Mouse (Mus musculus): ENCODE data around the gene Gse1. TPM values are rescaled to one million over a fixed set of nuclear protein-coding genes. Genes with fewer than 3 reads are reported as not detected.

Gse1 gene
- polyA plus RNA-seq, 1 experiment, result 14.7 TPM

- TF ChIP-seq E2F4 (IDR thresholded peaks at IDR 0.05; ENCODE audit: insufficient read depth) (no peak), USF1 (IDR thresholded peaks at IDR 0.05; ENCODE audit: low read depth) (no peak), CEBPB (IDR thresholded peaks at IDR 0.05; ENCODE audit: insufficient read depth, poor library complexity, severe bottlenecking) (no peak)
Measured at GRCm38 (mm10) chr8:120376847-120377802, 148.9 kb downstream of the Gse1 start.

GRCm38 (mm10) chr8:120377803-120378189, 149.5 kb downstream of the Gse1 start:
- Histone ChIP-seq H3K4me2 (ENCODE audit: low read depth) (peak overlapping the region; percentile 4), H3K27me3 (ENCODE audit: control insufficient read depth, insufficient read depth, insufficient read length) (no peaks in the 10 kb centered on the region), H3ac (ENCODE audit: control insufficient read depth, insufficient read length) (no peak overlapping the region), H3K4me3 (no peak overlapping the region), H3K36me3 (ENCODE audit: control insufficient read depth, insufficient read depth) (no peaks in the 10 kb centered on the region), H3K79me2 (ENCODE audit: control insufficient read depth, insufficient read depth) (no peaks in the 10 kb centered on the region)
- TF ChIP-seq MYOG (IDR thresholded peaks at IDR 0.05; ENCODE audit: control insufficient read depth in 1 of 3, insufficient read depth in 1 of 3, insufficient read length in 2 of 3, low read depth in 2 of 3) (no peak), MAX (IDR thresholded peaks at IDR 0.05; ENCODE audit: low read depth) (no peak), MYOD1 (IDR thresholded peaks at IDR 0.05; ENCODE audit: control insufficient read depth in 1 of 3, insufficient read length in 2 of 3, low read depth in 2 of 3) (no peak), CEBPB (IDR thresholded peaks at IDR 0.05; ENCODE audit: insufficient read depth, poor library complexity, severe bottlenecking) (no peak), USF1 (IDR thresholded peaks at IDR 0.05; ENCODE audit: low read depth) (no peak), TCF12 (IDR thresholded peaks at IDR 0.05; ENCODE audit: insufficient read depth, poor library complexity, severe bottlenecking) (no peak), POLR2A (IDR thresholded peaks at IDR 0.05; ENCODE audit: insufficient read length, low read depth) (no peak), REST (IDR thresholded peaks at IDR 0.05; ENCODE audit: insufficient read depth, insufficient read length) (no peak), TCF3 (IDR thresholded peaks at IDR 0.05; ENCODE audit: insufficient read length, low read depth) (no peak), POLR2AphosphoS2 (IDR thresholded peaks at IDR 0.05; ENCODE audit: insufficient read length, low read depth) (no peak), SRF (IDR thresholded peaks at IDR 0.05; ENCODE audit: control insufficient read depth, insufficient read length, low read depth) (no peak), E2F4 (IDR thresholded peaks at IDR 0.05; ENCODE audit: insufficient read depth) (no peak)

More at GRCm38 (mm10) chr8:120376847-120377802, 148.9 kb downstream of the Gse1 start:
- peak overlapping the region; percentile 4 for H3K4me2 ChIP-seq (ENCODE audit: low read depth)
- H3K27me3 ChIP-seq (ENCODE audit: control insufficient read depth, insufficient read depth, insufficient read length), result no peaks in the 10 kb centered on the region
- H3K4me3 ChIP-seq, result no peak overlapping the region
- H3K36me3 ChIP-seq (ENCODE audit: control insufficient read depth, insufficient read depth), result no peaks in the 10 kb centered on the region
- no peak overlapping the region for H3ac ChIP-seq (ENCODE audit: control insufficient read depth, insufficient read length)
- H3K79me2 ChIP-seq (ENCODE audit: control insufficient read depth, insufficient read depth), result no peaks in the 10 kb centered on the region

GRCm38 (mm10) chr8:120378306-120378705, 150.1 kb downstream of the Gse1 start:
- Histone ChIP-seq H3K79me2 (ENCODE audit: control insufficient read depth, insufficient read depth) (no peaks in the 10 kb centered on the region), H3K4me2 (ENCODE audit: low read depth) (no peak overlapping the region), H3ac (ENCODE audit: control insufficient read depth, insufficient read length) (no peak overlapping the region), H3K4me3 (no peak overlapping the region), H3K27me3 (ENCODE audit: control insufficient read depth, insufficient read depth, insufficient read length) (no peaks in the 10 kb centered on the region), H3K36me3 (ENCODE audit: control insufficient read depth, insufficient read depth) (no peaks in the 10 kb centered on the region)
- TF ChIP-seq TCF3 (IDR thresholded peaks at IDR 0.05; ENCODE audit: insufficient read length, low read depth) (no peak), MAX (IDR thresholded peaks at IDR 0.05; ENCODE audit: low read depth) (no peak), TCF12 (IDR thresholded peaks at IDR 0.05; ENCODE audit: insufficient read depth, poor library complexity, severe bottlenecking) (no peak), REST (IDR thresholded peaks at IDR 0.05; ENCODE audit: insufficient read depth, insufficient read length) (no peak), CEBPB (IDR thresholded peaks at IDR 0.05; ENCODE audit: insufficient read depth, poor library complexity, severe bottlenecking) (no peak), USF1 (IDR thresholded peaks at IDR 0.05; ENCODE audit: low read depth) (no peak), POLR2A (IDR thresholded peaks at IDR 0.05; ENCODE audit: insufficient read length, low read depth) (no peak), E2F4 (IDR thresholded peaks at IDR 0.05; ENCODE audit: insufficient read depth) (no peak)

GRCm38 (mm10) chr8:120379015-120379414, 150.8 kb downstream of the Gse1 start:
- Histone ChIP-seq H3K4me3 (no peak overlapping the region), H3ac (ENCODE audit: control insufficient read depth, insufficient read length) (no peak overlapping the region), H3K4me2 (ENCODE audit: low read depth) (no peak overlapping the region), H3K27me3 (ENCODE audit: control insufficient read depth, insufficient read depth, insufficient read length) (no peaks in the 10 kb centered on the region), H3K36me3 (ENCODE audit: control insufficient read depth, insufficient read depth) (no peaks in the 10 kb centered on the region), H3K79me2 (ENCODE audit: control insufficient read depth, insufficient read depth) (no peaks in the 10 kb centered on the region)
- TF ChIP-seq MYOG (IDR thresholded peaks at IDR 0.05; ENCODE audit: control insufficient read depth in 1 of 3, insufficient read depth in 1 of 3, insufficient read length in 2 of 3, low read depth in 2 of 3), result no peak
- no peak for TF ChIP-seq TCF12 (IDR thresholded peaks at IDR 0.05; ENCODE audit: insufficient read depth, poor library complexity, severe bottlenecking)
- no peak for TF ChIP-seq POLR2A (IDR thresholded peaks at IDR 0.05; ENCODE audit: insufficient read length, low read depth)
- no peak for TF ChIP-seq TCF3 (IDR thresholded peaks at IDR 0.05; ENCODE audit: insufficient read length, low read depth)
- TF ChIP-seq REST (IDR thresholded peaks at IDR 0.05; ENCODE audit: insufficient read depth, insufficient read length), result no peak
- TF ChIP-seq E2F4 (IDR thresholded peaks at IDR 0.05; ENCODE audit: insufficient read depth), result no peak
- TF ChIP-seq SRF (IDR thresholded peaks at IDR 0.05; ENCODE audit: control insufficient read depth, insufficient read length, low read depth), result no peak
- no peak for TF ChIP-seq POLR2AphosphoS2 (IDR thresholded peaks at IDR 0.05; ENCODE audit: insufficient read length, low read depth)
- TF ChIP-seq MYOD1 (IDR thresholded peaks at IDR 0.05; ENCODE audit: control insufficient read depth in 1 of 3, insufficient read length in 2 of 3, low read depth in 2 of 3), result no peak
- TF ChIP-seq USF1 (IDR thresholded peaks at IDR 0.05; ENCODE audit: low read depth), result no peak
- TF ChIP-seq MAX (IDR thresholded peaks at IDR 0.05; ENCODE audit: low read depth), result no peak
- TF ChIP-seq CEBPB (IDR thresholded peaks at IDR 0.05; ENCODE audit: insufficient read depth, poor library complexity, severe bottlenecking), result no peak

Data from myocyte (in vitro differentiated cells).